Mouse (Mus musculus): ENCODE measurements around the gene Wrb. TPM values are rescaled to one million over a fixed set of nuclear protein-coding genes. Genes with fewer than 3 reads are reported as not detected.
"Not testable (repeated sequence)": the region's sequence is repeated elsewhere in the genome, so short reads cannot be mapped to it uniquely, and the experiment has no call there.

The Wrb gene
- total RNA-seq (2021): 10 to 100 TPM in 1 of 2 experiments, 1 to 10 TPM in 1; 9.6 to 12.1 TPM
- long read RNA-seq, experiment 1, transcript Wrb-201 (5 exons, 2,495 nt): major isoform, 27 of 28 reads
- long read RNA-seq, experiment 1, partial matches to known transcripts: 0 of 28 reads
- long read RNA-seq, experiment 1, other reads (novel, unspliced or antisense): 0 of 28 reads
- long read RNA-seq, experiment 2, transcript Wrb-201 (5 exons, 2,495 nt): major isoform, 20 of 20 reads
- long read RNA-seq, experiment 2, partial matches to known transcripts: 0 of 20 reads
- long read RNA-seq, experiment 2, other reads (novel, unspliced or antisense): 0 of 20 reads

DNA sequence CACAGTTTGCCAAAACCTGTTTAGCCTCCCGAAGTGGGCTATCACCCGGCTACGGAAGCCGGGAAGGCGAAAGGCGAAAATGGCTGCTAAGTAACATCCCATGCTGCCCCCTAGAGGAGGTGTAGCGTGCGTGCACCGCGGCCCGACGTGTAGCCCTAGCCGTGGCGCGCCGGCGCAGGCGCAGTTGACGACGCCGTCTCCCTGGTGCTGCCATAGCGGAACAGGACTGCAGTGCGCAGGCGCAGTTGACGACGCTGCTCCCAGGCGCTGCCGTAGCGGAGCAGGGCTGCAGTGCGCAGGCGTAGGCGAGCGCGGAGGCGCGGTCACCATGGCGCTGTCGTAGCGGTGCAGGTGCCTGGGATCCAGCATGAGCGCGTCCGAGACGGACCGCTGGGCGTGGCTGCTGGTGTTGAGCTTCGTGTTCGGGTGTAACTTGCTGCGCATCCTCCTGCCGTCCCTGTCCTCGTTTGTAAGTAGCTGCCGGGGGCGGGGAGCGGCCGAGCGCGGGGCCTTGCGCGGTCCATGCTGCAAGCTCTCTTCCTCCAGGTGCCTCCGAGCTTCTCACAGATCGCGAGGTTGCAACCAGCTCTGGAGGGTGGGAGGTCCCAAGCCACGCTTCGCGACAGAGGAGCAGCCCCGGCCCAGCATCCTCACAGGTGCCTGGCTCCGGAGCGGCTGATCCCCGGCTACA is at the start of gene Wrb:
Gene Wrb, plus strand, starts transcription at position 298 of the 691 bp plus-strand sequence.
- peak; percentile 100 for DNase-seq

DNA sequence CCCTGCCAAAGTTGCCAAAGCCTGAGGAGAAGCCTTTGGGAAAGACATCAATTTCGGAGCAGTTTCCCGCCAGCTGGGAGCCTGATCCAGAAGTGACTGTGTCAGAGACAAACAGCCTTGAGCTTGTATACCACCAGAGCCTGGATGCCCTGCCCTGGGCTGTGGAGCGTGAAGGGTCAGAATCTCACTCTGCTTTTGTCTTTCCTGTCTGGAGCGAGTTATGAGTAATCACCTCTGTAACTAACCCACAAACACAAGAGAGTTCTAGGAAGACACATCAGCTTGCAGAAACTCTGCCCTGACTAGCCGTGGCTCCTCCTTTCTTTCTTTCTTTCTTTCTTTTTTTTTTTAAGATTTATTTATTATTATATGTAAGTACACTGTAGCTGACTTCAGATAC is 49.2 kb upstream of the Wrb start:
- DNase-seq: no peak

DNA sequence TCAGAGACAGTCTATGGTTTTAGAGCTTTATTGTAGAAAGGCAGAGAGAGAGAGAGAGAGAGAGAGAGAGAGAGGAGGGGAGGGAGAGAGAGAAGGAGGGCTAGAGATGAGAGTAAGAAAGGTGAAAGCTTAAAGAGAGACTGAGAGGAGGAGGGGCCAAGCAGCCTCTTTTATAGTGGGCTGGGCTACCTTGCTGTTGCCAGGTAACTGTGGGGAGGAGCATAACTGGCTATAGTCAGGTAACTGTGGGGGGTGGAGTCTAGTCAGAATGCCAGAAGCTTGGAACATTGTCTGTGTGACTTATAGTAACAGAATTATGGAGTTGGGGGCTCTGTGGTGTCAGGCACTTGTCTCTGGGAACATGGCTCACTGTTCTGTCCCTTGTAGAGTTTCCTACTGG is 47.4 kb upstream of the Wrb start:
- not testable (repeated sequence) for DNase-seq

DNA sequence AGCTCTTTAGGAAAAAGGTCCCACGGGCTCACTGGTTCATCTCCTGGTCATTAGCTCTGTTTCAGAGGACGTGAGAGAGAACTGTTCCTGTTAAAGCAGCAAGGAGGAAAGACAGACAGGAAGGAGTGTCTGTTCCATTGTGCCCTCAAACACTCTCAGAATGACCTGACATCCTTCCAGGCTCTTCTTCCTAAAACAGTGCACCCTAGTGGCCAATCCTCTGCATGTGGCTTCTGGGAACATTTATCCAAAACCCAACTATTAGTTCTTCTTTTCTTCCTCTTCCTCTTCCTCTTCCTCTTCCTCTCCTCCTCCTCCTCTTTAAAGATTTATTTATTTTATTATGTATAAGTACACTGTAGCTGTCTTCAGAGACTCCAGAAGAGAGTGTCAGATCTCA is 42.2 kb upstream of the Wrb start:
- DNase-seq: no peak

DNA sequence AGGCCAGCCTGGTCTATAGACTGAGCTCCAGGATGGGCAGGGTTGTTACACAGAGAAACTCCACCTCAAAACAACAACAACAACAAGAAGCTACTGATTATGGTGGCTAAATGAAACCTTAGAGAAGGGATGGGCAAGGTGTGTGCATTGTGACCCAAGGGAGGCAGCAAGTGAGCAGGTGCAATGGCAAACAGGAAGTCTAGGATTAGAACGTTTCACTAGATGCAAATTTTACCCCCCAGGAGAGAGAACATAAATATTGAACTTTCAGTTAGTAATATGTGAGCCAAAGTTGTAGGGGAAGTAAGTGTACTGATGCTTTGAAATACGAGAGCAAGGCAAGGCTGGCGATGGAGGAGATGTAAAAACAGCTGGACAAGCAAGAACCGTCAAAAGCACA is 35.5 kb upstream of the Wrb start:
- no peak for DNase-seq

DNA sequence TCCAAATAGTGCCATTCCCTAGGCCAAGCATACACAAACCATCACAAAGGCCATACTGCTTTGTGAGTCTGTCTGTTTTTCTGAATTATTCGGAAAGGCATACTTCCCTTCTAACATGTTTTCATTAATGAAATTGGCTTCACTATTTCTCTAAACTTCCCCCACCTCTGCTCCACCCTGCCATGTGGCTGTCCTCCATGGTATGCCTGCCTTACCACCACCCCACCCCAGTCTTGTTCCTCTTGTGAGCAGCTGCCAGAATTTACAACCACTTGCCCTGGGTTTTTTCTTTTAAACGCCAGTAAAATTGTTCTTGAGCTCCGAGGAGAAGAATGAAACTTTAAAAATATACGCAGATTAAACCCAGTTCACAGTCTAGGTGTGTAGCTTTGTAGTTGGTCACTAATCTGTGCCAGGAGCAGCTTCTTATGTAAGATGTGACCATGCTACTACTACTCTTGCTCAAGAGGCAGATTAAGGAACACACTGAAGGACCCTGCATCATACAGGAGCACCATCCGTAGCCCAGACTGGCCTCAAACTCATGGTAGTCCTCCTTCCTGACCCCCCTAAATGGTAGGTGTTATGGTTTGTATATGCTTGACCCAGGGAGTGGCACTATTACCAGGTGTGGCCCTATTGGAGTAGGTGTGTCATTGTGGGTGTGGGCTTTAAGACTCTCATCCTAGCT is 34.4 kb upstream of the Wrb start:
- no peak for DNase-seq

DNA sequence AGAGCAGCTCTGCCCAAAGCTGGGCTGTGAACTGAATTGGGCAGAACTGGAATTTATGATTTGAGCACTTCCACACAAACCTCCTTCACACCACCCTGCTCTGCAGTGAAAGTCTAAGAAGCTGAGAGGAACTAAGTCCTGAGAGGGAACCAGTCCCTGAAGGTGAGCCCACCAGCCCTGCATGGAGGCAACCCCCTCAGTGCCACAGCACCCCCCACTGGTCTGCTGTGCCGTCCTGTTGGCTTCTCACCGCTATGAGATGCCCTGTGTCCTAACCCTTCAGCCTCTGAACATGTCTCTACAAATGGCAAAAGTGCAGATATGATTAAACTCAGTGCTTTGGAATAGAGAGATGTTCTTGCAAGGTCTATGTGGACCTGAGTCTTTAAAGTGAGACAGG is 32.4 kb upstream of the Wrb start:
- no peak for DNase-seq

DNA sequence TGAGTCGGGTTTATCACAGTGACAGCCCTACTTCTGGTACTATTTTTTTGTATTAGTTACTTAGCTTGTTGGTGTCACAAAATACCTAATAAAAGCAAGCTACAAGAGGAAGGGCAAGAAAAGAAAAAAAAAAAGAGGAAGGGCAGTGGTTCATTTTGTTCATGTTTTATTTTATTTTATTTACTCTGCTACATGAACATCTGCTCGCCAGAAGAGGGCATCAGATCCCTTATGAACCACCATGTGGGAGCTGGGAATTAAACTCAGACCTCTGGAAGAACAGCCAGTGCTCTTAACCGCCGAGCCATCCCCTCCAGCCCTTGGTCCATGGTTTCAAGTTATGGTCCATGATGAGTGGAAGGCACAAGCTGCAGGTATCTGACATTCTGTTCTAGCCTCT is 30.5 kb upstream of the Wrb start:
- DNase-seq: no peak

DNA sequence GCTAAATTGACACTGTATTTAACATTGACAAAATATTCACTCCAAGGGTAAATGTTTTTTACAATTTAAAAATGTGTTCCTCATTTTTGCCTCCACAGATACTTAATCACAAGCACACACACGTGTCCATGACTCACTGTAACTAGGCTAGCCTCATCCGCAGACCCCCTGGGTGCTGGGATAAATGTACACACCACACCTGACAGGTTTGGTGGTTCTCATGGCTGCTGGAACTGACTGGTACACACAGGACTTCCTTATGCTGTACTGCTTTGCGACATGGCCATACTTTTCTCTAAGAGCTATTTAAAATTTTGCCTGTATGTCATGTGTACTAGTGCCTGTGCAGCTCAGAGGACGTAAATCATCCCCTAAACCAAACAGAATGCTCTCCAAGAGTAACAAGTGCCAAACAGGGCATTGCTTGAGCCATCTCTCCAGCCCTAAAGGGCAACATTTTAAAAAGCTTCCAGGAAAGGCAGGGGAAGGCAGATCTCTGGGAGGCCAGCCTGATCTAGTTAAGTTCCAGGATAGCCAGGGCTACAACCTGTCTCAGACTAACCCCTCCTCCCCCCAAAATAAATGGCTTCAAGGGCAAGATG is 25.1 kb upstream of the Wrb start:
- DNase-seq: no peak

DNA sequence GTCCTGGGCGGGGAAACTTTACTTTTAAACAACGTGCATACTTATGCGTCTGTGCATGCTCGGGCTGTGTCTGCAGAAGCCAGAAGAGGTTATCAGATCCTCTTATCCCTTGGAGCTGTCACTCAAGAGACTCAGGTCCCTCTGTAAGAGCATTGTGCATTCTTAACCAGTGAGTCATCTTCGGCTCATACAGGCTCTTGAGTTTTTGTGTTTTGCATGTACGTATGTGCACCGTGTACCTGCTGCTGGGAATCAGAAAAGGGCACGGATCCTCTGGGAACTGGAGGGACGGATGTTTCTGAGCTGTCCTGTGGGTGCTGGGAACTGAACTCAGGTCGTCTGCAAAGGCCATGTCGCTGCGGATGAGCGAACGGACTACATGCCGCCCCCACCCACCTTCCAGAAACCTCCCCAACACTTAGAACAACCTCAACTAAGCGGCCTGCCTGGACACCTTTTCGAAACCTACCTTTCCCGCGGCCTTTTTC is 18.5 kb upstream of the Wrb start:
- DNase-seq: no peak

DNA sequence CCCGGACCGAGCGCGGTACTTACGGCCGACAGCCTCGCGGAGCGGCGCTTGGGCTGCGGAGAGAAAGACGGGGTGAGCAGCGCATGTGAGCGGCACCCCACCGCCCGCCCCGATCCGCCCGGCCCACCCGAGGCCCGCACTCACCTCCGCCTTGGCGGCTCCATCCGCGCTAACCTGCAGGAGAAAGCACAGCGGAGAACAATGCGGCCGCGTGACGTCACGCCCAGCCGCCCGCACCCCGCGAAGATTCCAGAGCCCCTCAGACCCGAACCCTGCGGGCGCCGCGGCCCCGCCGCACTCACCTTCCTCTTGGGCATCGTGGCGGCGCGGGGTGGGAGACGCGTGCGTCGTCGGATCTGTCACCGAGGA is 17.9 kb upstream of the Wrb start:
- DNase-seq: no peak

DNA sequence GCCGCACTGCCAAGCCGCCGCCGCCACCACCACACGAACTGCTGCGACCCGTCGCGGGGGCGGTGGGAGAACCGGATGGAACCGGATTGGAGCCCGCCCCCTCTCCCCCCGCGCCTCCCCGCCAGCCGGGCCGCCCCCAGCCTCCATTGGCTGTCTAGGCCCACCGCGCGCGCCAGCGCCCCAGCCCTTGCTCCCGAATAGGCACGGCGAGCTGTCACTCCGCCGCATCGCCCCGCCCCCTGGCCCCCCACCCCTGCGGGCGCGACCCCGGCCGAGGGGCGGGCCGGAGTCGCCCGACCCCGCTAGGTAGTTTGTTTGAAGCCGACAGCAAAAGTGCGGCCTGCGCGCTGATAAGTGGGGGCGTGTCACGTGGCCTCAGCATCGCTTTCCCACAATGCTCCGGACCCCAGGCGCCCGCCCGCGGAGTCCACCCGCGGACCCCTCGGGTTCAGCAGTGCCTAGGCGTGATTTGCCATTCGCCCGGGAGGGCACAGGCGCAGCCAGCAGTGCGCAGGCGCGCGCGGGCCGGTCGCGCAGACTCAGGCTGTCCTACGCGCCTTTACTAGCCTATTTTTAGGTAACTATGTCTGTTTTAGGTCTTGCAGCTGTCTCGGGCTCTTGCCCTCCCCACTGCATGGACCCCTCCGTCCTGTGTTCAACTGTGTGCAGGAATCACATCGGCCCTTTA is 17.4 kb upstream of the Wrb start, which contains the start of gene Hmgn1:
Gene Hmgn1, minus strand, starts transcription at position 73 of the 688 bp plus-strand sequence.
- peak; percentile 99 for DNase-seq

DNA sequence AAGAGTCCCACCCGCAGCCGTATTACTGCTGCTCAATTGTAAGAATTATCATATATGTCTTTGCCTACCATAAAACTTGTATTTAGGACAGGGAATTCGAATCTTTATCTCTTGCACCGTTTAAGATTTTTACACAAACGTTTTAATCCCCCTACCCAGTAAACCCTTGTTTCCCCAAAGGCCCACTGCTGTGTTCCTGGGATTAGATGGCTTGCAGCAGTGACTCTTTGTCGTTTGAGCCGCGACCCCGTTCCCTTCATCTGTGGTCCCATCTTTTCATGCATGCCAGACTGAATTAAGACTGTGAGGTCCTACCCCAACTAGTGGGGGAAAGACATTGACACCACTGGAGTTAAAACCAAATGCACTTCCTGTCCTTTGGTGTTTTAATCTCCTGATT is 16.7 kb upstream of the Wrb start:
- DNase-seq: no peak

DNA sequence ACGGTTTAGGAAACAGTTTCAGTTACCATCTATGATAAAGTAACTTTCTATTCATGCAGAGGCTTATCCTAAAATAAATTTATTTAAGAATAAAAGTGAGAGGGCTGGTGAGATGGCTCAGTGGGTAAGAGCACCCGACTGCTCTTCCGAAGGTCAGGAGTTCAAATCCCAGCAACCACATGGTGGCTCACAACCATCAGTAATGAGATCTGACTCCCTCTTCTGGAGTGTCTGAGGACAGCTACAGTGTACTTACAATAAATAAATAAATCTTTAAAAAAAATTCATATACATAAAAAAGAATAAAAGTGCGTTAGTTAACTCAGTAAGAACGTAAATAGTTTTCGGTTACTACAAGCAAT is 478 bp upstream of the Wrb start:
- not testable (repeated sequence) for DNase-seq

DNA sequence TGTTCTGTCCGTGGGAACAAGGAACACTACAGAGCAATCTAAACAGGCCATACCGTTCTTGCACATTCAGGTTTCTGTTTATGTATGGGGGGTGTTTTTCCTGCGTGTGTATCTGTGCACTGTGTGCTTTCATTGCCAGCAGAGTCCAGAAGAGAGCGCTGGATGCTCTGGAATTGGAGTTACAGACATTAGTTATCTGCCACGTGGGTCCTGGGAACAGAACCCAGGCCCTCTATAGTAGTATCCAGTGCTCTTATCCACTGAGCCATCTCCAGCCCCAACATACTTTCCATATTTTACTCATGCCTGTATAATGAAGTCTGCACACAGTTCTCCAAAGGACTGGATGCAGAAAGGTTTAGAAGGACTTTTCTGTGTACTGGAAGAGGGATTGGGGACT is 607 bp downstream of the Wrb start:
- DNase-seq: no peak

DNA sequence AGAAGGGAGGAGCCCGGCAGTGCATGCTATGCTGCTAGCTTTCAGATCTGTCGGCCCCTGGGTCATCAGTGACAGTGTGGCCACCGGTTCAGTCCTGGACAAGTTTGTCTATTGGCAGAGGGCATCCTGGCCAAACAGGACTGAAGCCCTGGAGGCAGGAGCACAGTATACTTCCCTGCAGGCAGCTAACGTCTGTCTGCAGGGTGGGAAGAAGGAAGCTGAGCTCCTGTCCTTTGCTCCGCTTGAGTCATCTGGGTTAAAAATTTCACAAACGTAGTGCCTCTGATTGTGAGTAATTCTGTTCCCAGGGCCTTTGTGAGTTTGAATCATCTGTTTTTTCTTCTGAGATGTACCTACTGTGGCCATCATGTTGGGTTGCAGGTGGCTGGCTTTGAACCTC is 3.6 kb downstream of the Wrb start:
- no peak for DNase-seq

DNA sequence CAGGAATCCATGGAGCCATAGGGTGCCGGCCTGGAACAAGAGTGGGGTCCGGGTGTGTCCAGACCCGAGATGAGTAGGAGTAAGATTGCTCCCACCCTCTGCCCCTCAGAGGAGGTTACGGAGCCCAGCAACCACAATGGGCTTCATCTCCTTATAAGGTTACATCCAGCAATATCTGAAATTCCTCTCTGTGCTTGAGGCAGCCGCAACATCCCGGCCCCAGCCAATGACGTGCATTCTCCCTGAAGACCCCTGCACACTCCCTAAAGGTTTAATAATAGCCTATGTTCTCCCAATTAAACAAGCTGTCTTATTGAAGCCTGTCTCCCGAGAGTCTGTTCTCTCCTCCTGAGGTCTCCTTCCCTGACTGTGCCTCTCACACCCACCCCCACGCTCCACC is 4.1 kb downstream of the Wrb start:
- no peak for DNase-seq

DNA sequence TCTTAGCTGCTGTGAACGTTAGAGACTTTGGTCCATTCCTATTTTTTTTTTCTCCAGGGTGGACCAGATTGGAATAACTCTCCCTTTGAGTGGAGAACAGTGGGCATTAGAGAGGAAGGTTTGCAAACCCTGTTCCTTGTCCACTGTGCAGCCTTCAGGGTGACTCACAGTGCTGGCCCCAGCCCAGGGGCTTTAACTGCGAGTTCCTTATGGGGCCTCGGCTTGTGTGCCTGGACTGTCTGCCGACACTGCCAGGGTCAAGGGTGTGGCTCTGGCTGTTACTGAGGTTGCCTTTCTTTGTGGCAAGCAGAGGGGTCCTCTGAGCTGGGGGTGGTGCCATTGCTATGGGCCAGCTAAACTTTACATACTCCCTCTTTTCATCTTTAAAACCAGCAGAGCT is 5.8 kb downstream of the Wrb start:
- DNase-seq: peak; percentile 59

DNA sequence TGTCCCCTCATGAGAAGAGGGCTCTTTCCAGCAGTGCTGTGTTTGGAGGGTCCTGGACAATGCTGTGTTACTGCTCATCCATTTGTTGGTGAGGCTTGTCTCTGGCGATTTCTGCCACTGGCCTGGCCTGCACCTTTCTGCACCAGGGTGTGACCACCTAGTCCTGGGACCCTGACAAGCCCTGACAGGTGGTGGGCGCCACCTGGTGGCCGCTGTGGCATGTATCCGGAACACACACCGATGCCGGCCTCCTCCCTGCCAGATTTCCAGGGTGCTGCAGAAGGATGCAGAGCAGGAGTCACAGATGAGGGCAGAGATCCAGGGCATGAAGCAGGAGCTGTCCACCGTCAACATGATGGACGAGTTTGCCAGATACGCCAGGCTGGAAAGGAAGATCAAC is 6.3 kb downstream of the Wrb start:
- peak; percentile 88 for DNase-seq

DNA sequence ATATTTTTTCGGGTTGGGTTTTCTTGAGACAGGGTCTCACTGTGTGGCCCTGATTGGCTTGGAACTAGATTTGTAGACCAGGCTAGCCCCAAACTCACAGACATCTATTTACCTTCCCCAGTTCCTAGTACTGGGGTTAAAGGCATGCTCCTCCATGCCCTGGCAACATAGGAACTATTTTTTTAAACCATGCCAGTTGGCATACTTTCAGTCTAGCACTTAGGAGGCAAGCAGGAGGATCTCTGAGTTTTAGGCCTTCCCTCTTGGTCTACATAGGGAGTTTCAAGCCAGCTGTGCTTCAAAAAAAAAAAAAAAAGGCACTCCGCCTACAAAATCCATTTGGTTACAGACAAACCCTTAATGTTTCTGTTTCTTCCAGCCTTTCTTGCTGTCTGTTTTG is 9.3 kb downstream of the Wrb start:
- no peak for DNase-seq

DNA sequence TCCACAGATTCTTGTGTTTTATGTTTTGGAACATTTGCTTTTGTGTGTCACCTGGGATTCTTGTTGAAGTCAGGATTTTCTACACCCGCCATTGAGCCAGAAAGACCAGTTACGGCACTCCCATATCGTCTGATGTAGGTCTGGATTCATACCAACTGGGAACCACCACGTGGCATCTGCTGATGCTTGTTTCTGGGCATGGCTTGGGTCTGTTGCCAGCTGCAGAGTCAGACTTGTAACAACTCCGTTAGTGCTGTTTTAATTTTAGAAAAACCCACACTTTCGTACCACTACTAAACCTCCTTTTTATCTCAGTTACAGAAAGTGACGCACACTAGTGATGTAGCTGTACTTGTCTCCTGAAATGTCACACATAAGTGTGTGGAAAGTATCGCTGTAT is 10.8 kb downstream of the Wrb start:
- no peak for DNase-seq

DNA sequence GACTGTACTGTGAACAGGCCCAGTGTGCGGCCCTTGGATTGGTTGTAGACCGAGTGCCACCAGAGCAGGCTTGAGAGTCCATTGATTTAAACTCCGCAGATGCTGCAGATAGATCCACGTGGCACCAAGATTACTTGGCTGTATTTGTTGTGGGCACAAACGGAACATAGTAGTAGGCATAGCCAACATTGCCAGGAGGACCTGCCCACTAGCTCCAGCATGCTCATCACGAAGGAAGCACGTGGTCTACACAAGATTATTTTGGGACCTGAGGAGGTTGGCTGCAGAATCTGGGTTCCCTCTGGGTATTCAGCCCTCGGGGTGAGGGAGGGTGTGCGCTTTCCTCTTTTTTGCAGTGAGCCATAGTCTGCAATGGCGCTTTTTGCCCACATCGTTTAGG is 12.0 kb downstream of the Wrb start:
- DNase-seq: no peak
